Mouse (Mus musculus) bone marrow, adult 2 months (tissue): ENCODE results near the gene Map2k5.

ENCODE experiments used
- CTCF ChIP-seq: fragments of 200-500 bp; IDR thresholded peaks from 2 replicates; pipeline ENCODE4 v1.5.1; 2011; ENCODE audit warnings: low read length, control low read depth; ENCODE audit not compliant: control insufficient read depth, insufficient read depth
- POLR2A ChIP-seq: fragments of 200-500 bp; IDR thresholded peaks from 2 replicates; pipeline ENCODE4 v1.6.1; 2011; ENCODE audit warnings: low read depth, mild to moderate bottlenecking, control low read depth, low read length, borderline replicate concordance; ENCODE audit not compliant: control insufficient read depth

DNA sequence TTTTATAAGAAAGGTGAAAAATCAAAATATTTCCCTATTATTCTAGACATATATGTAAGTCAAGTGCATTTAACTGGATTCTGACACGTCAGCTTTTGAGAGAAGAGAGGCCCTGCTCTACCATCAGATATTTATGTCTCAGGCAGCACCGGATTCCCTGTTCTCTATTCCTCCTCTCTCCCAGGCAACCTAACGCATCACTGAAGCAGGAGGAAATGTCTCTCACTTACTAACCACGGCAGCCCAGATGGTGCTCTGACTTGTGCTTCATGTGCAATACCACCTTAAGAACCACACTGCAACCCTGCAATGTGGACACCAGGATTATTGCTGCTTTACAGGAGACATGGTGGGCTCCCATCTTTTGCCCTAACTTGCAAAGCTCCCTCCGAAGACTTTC, 18.7 kb downstream of the Map2k5 start:
- no peak for TF ChIP-seq POLR2A
- TF ChIP-seq CTCF = no peak
